Mouse (Mus musculus): Measurements from ENCODE around the gene Gm10295.

Gene Gm10295

DNA sequence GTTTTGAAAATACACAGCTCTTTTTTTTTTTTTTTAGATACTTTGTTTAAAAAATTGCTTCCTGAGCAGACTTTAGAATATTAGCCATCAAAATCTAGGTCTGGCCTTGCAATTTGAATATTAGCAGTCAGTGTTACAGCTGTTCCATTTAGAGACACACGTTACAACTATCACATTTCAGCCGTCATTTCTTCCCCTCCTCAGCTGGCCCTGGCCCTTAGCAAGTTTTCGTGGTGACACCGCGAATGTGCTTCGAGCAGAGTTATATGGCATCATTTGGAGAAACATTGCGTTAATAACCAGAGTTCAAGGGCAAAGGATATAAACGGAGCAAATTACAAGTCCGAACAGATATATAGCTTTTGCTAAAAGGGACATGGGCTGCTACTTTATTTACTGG, 2.4 kb downstream of the Gm10295 start:
- DNase-seq: no peak

DNA sequence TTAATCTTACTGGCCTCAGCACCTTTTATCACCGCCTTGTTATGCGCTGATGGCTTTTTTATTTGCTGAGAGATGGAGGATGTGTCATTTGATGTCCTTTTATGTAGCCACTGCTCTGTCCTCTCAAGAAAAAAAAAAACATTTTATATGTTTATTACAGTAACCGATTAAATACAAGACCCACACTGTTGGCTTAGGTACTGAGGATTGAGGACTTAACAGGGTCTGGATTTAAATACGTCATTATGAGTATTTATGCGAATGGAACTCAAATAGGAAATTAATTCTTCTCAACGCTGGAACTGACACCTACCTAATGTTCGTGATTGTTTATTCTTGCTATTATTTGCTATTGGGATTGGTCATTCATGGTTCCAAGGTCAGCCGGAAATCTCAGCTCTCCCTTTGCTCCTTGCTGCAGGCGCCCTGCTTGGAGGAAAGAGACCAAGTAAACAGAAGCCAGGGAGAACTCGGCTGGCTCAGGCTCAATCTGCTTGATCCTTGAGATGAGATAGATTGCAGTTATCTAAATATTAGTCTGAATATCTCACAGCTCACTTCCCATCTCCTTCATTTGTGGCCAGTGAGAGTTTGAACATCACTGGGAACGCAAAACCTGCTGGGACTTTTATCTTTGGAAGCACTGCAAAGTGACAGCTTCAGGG, 26.2 kb downstream of the Gm10295 start:
- no peak for DNase-seq

DNA sequence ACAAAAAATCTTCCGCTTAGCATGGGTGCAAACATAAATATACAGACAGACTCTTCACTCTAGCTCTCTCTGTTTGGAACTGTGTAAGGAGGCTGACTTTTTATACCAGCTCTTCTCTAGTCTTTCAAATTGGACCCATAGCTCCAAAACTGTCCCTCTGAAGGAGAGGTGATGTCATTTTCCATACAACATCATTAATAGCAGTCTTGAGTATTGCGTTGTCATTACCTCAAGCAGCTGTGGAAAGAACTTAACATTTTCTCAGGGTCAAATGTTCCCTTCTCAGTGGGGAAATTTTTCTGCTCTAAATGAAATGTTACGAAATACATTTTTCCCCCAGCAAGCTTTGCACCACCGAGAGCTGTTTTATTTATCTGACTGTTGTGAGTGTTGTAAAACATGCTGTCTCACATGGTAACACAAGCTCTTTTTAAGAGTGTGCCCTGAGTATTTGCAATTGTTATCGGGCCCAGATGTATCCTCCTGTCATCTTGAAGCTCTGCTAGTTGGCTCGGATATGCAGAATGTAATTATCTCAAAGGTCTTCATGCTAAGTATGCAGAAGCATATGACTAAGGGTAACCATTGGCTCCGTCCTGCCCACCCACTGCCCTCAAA, 38.0 kb downstream of the Gm10295 start:
- DNase-seq: no peak

DNA sequence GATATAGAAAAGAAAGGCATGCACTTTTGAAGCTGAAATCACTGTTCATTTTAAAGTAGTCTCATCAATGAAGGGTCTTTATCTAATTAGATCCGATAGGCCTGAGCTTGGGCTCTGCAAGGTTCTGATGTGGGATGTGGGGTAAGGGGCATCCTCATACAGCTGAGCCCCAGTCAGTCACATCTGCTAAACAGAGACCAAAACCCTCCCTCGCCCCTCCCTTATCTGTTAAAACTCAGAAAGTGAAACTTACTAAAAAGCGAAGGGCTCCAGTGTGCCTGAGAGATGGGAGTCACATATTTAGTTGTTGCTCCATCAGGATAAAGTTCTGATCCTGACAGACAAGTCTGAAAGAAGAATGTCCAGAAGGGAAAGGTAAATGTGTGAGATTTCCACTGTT, 38.9 kb downstream of the Gm10295 start:
- no peak for DNase-seq

DNA sequence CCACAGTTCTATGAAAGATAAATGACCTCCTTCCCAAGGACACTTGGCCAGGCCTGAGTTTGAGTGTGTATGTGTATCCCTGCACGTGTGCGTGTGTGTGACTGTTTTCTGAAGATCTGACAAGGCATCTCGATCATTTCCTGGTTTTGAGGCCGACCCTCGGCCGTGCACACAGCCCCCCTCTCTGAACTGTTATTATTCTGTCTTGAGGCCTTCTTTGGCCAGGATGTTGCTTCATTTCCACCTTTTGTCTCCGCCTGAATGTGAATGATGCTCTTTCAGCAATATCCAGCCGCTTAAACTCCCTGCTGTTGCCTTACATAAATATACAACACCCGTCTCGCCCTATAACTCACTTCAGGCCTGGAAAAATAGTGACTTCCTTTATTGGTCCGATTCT, 39.9 kb downstream of the Gm10295 start:
- no peak for DNase-seq

DNA sequence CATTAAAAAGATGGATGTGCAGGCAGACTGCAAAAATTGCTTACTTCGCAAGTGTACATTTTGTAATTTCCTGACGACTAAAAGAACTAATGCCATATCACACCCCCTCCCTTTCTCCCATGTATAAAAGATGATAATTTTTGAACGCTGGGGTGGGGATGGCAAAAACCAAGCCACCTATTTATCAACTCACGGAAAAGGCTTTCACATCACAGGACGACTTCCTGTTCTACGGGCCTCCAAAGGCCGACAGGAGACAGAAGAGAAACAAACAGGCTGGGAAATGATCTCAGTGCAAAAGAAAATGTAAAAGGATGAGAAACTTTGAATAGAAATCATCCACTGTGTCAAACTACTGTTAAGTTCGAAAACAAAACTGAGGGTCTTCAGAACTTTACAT, 43.2 kb downstream of the Gm10295 start:
- no peak for DNase-seq

DNA sequence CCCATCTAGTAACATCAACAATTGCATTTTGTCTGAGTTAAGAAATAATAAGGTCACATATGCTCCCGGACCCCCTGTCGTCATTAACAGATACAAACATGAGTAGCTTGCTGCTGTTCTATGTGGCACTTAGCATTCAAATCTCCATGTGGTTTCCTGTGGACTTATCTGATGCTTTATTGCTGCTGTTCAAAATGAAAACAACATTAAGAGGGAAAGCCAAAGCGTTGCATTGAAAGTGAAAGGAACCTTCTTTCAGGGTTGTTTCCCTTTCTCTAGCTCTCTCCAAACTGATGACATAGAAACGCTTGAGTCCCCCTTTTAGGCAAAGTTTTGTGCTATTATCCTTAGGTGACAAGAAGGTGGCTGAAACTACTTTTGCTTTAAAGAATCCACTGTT, 48.6 kb downstream of the Gm10295 start:
- no peak for DNase-seq
